Mouse (Mus musculus): ENCODE data around the gene Dlgap4.

Gene Dlgap4

GRCm38 (mm10) chr2:156803698-156804372 lies 190.3 kb downstream of the Dlgap4 start:
- DNase-seq (ENCODE audit: low spot score in 2 of 2) = no peak

GRCm38 (mm10) chr2:156804589-156804988 lies 191.1 kb downstream of the Dlgap4 start:
- no peak for DNase-seq (ENCODE audit: low spot score in 2 of 2)

GRCm38 (mm10) chr2:156806886-156807285 lies 193.4 kb downstream of the Dlgap4 start:
- DNase-seq (ENCODE audit: low spot score in 2 of 2) = no peak

- peak; percentile 4 to 18 for DNase-seq (ENCODE audit: low spot score in 2 of 2)
Measured at GRCm38 (mm10) chr2:156809579-156809978, 196.1 kb downstream of the Dlgap4 start.

- DNase-seq (ENCODE audit: low spot score in 2 of 2) = no peak
Measured at GRCm38 (mm10) chr2:156810716-156811115, 197.2 kb downstream of the Dlgap4 start.

- DNase-seq (ENCODE audit: low spot score in 2 of 2) = no peak
Measured at GRCm38 (mm10) chr2:156811556-156811955, 198.1 kb downstream of the Dlgap4 start.

Measured in right cerebral cortex, postnatal 36 days (tissue).